Mouse (Mus musculus) lung, postnatal 0 days (tissue): Measurements from ENCODE around the gene Zfand3.

Experiments used
- CTCF ChIP-seq: IDR thresholded peaks from 2 replicates; pipeline ENCODE4 v1.5.1; 2016; ENCODE audit warnings: antibody characterized with exemption, mild to moderate bottlenecking
- EP300 ChIP-seq: IDR thresholded peaks from 2 replicates; pipeline ENCODE4 v1.6.1; 2016; ENCODE audit warnings: antibody characterized with exemption, mild to moderate bottlenecking, control low read depth

DNA sequence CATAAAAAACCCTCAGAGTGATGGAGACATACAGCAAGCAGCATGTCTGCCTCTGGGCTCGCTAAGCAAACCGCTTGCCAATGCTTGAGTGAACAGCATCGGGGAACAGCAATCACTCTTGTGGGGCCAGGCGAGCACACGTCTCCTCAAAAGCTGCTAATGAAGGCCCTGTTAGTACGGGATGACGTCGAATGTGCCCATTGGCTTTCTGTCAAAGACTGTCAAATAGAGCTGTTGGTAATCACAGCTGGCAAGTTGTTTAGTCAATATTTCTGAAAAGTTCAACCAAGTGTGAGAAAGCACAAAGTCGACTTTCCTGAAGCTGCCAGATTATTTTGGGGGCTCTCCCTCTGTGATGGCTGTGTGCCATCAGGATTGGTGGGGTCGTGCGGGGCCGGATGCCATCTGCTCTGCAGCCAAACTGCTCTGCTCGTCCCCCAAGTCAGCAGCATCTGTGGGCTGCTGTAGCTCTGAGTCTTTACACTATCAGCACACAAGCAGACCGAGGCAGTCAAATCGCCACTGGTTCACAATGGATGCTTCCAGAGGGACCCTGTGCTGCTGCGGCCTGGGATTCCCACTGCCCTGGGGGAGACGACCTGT lies 237.3 kb downstream of the Zfand3 start:
- no peak for TF ChIP-seq CTCF
- no peak for TF ChIP-seq EP300
